Mouse (Mus musculus) gastrocnemius, adult 18-20 months (tissue): ENCODE results near the gene Mks1. TPM values are rescaled to one million over a fixed set of nuclear protein-coding genes. Genes with fewer than 3 reads are reported as not detected.

Experiments used
- DNase-seq: peaks from one replicate; pipeline ENCODE4 v3.0.0; 2021; ENCODE audit warnings: low spot score
- total RNA-seq, 2 experiments: library from RNA; stranded (reverse); gene quantifications; 2 replicates each; pipeline ENCODE4 v1.2.3; 2021

Mks1 gene
- total RNA-seq, 2 experiments from 2014 or later, result 1.6 to 1.8 TPM

DNA sequence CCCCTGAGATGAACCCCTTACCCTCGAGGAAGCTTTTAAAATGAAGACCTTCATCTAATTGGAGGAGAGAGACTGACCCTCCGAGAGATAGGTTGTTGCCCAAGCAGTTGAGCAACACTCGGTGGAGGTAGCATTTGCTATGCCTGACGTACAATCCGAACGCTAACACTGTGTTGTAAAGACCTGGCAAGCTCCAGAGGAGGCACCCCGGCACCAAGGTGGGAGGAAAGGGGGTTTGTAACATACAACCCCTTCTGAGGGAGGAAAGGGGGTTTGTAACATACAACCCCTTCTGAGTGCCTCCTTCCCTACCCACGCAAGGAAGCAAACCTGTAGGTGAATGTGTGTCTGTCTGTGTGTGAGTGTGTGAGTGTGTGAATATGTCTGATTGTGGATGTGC lies 18.8 kb downstream of the Mks1 start:
- no peak for DNase-seq

DNA sequence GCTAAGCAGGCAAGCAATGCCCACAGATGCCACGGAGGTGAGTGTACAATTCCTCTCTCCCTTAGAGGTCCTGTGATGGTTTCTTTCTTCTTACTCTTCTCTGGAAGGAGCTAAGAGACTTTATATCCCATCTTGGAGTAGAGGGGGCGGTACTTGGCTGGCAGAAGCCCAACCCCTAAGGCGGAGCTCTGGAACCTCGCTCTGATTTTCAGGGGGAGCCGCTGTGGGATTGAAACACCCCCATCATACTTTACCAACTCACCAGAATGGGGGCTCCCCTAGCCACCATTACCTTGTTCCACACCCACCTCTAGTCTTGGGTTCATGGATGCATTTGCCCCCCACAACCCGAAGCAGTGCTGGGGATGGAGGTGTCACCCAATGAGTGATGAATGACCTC lies 22.4 kb downstream of the Mks1 start, which contains the start of gene Epx:
Epx (minus strand) TSS at position 101 of the 400 bp plus-strand sequence.
- DNase-seq, result no peak

DNA sequence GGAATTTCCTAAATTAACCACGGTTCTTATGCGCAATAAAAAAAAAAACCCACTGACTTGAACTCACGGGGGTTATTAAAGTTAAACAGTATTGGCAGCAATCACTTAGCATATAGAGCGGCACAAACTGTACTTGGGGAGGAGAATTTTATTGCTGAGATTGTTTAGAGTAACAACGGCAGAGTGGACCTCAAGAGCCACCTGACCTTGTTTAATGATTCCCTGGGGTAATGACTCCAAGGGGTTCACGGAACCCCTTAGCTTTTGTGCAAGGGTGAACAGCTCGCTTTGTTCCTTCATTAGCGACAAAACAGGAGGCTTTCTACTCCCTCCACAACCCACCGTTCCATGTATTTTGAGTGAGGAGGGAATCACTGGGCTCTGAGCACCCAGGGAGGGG lies 26.8 kb downstream of the Mks1 start:
- no peak for DNase-seq

DNA sequence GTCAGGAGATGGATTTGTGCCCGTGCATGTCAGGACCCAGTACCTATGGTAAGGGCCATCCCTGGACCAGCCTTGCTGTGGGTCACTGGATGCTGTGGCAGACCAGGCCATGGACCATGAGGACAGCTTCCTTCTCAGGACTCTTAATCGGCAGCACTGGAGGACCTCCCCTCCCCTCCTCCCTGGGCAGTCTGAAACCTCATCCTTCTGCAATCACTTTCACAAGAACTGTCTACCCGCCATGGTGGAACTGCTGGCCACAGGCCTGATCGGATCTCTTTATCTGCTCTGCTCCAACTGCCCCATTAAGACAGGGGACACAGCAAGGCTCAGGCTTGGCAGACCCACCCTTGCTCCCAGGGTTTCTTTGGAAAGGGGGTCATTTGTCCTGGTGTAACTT lies 28.7 kb downstream of the Mks1 start:
- no peak for DNase-seq

DNA sequence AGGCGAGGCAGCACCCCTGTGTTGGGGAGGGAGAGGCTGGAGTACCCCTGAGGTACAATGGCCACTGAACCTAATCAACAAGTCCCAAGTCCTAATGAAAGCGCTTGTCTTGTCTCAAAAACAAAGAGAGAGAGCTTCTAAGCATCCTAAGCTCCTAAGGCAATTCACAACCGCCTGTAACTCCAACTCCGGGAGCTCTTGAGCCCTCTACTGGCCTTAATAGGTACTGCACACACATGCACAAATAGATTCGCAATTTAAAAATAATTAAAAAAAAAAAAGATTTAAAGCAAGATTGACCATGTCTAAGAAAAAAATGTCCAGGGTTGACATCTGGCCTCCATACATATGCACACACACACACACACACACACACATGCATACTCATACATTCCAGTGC lies 30.5 kb downstream of the Mks1 start:
- no peak for DNase-seq

DNA sequence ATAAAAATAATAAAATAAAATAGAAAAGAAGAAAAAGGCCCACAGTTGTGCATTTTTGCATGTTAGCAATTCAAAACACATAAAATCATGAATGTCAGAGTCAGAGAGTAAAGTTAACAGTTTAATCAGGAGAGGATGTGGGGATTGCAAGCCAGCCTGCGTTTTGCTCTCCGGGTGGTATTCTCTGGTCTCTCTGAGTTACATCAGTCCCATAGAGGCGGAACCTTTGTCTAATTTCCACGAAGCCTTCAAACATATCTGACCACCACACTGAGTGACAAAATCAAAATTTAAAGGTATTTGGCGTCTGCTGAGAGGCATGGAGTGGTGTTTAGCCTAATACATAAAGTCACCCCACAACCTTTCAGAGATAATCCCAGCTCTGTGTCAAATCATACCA lies 31.8 kb downstream of the Mks1 start:
- no peak for DNase-seq

DNA sequence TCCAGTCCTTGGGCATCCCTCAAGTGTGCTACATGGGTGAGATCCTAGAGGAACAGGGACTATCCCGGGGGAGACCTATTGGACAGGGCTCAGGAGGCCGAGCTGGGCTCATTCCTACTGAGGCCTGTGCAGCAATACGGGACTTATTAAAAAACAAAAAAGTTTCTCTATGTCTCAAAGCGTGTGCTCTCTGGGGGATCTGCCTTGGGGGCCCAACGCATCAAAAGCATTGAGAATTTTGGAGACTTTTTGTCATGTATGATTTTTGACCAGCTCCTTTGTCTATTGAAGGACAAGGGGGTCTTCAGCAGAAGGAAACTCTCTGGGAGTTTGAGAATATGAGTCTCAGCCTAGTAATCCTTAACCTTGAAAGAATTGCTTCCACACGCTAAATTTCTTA lies 39.2 kb downstream of the Mks1 start, which contains the start of gene Olfr462:
Olfr462 (minus strand) TSS at position 101 of the 400 bp plus-strand sequence.
- DNase-seq, result no peak

DNA sequence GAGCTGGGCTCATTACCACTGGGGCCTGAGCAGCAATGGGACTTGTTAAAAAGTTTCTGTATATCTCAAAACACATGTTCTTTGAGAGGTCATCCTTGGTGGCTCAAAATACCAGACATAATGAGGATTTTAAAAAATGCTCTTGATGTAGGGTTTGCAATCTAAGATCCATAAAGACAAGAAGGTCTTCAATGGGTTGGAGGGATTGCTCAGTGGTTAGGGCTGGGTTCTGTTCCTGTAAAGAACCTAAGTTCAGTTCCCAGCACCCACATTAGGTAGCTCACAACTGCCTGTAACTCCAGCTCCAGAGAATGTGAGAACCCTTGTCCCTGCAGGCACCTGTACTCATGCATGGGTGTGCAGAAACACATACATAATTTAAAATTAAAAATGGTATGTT lies 44.3 kb downstream of the Mks1 start, which contains the start of gene Olfr463:
Olfr463 (minus strand) TSS at position 101 of the 400 bp plus-strand sequence.
- no peak for DNase-seq

DNA sequence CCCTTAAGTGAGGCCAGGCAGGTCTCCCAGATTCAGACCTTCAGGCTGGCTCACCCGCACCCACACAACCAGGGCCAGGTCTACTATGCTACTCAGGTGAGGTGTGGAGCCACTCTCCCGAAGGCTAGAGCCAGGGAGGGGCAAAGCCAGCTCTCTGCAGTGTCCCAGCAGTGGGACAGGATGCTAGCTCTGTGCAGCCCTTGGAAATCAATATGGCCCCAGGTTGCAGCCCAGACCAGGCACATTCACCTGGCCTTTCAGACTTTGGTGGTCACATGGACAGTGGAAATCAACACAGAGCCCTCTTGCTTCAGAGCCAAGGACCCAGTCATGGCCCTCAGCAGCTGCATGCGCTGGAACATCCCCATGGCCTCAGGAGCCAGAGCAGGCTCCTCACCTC lies 51.3 kb downstream of the Mks1 start:
- DNase-seq, result no peak

Other genes with a start within 250 kb of the Mks1 start
- not detected for gene Hsf5, start 236.1 kb upstream of the Mks1 start, total RNA-seq
- 1 to 10 TPM in 1 of 2 experiments, under 1 TPM in 1; 0.69 to 1.1 TPM for gene Rnf43, start 190.5 kb upstream of the Mks1 start, total RNA-seq
- gene Supt4a, start 115.7 kb upstream of the Mks1 start, total RNA-seq, result 10 to 100 TPM; 33.5 to 36.3 TPM
- gene Tspoap1, start 92.7 kb upstream of the Mks1 start, total RNA-seq, result not detected
- not detected for gene Mpo, start 59.6 kb upstream of the Mks1 start, total RNA-seq
- not detected for gene Lpo, start 24.9 kb upstream of the Mks1 start, total RNA-seq
- gene Epx, start 22.3 kb downstream of the Mks1 start, total RNA-seq, result not detected
- not detected for gene Olfr462, start 39.1 kb downstream of the Mks1 start, total RNA-seq
- gene Olfr463, start 44.2 kb downstream of the Mks1 start, total RNA-seq, result not detected
- gene Olfr464, start 67.8 kb downstream of the Mks1 start, total RNA-seq, result not detected
- gene Dynll2, start 134.3 kb downstream of the Mks1 start, total RNA-seq, result 100 to 1,000 TPM; 192 to 239 TPM
- 10 to 100 TPM; 53.7 to 75.2 TPM for gene Srsf1, start 194.2 kb downstream of the Mks1 start, total RNA-seq
- 10 to 100 TPM; 84.6 to 89.9 TPM for gene Vezf1, start 215.1 kb downstream of the Mks1 start, total RNA-seq
- gene Cuedc1, start 244.8 kb downstream of the Mks1 start, total RNA-seq, result 100 to 1,000 TPM in 1 of 2 experiments, 10 to 100 TPM in 1; 95.6 to 121 TPM